Mouse (Mus musculus): ENCODE data around the gene Tspan11.

The Tspan11 gene

DNA sequence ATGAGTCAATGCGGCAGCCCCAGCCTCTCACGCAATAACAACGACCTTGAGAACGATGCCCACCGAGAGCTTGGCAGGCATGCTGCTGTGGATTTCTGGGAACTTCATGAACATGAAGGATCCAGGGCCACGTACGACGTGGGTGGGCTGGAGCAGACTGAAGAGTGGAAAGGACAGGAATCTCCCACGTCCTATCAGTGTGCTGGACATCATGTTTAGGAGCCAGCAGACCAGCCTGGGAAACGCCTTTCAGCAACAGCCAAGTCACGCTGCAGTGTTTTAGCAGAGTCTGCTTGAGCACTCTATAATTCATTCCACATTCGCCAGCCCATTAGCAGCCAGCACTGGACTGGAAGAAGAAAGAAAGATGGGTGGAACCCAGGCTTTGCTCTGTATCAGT lies 10.4 kb upstream of the Tspan11 start:
- peak; percentile 32 for DNase-seq (ENCODE audit: low spot score)

DNA sequence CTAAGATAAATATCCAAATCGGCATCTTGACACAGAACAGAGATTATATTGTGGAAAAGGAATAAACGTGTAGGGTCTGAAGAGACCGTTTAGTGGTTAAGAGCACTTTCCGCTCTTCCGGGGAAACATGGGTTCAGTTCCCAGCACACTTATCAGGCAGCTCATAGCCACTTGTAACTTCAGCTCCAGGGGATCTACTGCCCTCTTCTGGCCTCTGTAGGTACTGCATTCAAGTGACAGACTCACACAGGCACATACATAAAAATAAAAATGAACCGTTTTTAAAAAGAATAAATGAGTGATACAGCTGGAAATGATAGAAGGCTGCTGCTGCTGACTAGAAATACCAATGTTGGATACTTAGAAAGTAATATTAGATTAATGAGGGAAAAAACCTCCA lies 7.9 kb upstream of the Tspan11 start:
- DNase-seq (ENCODE audit: low spot score) = no peak

DNA sequence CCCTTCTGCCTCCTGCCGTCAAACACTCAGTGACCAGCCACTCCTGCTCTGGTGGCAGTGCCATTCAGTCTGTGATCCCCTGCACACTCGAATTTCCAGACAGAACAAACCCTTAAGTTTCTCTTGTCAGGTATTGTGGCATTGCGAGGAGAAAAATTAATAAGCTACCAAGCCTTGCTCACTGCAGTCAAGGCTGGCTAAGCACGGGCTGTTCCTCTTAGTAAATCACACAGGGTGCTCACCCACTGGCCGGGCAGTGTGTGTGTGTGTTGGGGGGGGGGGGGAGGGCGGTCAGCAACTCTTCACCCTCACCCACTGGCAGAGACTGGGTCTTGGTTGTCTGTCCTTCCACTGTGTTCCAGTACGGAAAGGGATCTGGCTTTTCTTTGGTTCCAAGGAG lies 473 bp upstream of the Tspan11 start:
- DNase-seq (ENCODE audit: low spot score) = no peak

DNA sequence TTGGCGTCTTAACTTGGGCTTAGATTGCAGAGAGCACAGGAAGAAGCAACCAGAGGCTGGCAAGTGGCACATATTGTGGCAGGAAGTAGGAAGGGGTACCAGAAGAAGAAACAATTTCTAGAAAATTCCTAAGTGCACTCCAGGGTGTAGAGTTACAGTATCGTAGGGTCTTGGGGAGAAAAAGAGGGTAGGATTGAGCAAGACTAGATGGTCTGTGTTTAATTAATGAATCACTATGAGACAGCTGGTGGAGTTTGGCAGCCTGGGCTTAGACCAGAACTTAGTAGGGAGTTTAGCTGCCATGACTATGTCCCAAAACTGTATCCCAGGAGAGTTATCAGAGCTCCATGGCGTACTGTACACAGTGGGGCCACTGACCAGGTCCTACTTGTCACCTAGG lies 1.2 kb downstream of the Tspan11 start:
- DNase-seq (ENCODE audit: low spot score) = no peak

DNA sequence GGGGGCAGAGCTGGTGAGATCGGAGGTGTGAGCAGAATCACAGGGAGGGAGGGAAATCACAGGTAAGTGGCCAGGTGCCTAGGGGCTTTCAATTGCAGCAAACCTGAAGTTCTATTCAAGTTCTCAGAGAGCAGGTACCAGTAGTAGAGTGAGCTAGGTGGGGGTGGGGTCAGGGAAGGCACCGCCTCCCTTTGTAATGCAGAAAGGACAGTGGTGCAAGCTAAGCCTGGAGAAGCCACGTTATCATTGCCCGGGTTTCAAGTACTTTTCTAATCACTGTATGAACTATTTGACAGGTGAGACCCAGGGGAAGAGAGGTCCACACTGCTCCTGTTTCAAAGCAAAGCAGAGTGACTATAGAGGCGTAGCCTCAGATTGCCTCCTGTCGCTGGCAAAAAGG lies 6.2 kb downstream of the Tspan11 start:
- DNase-seq (ENCODE audit: low spot score) = no peak

DNA sequence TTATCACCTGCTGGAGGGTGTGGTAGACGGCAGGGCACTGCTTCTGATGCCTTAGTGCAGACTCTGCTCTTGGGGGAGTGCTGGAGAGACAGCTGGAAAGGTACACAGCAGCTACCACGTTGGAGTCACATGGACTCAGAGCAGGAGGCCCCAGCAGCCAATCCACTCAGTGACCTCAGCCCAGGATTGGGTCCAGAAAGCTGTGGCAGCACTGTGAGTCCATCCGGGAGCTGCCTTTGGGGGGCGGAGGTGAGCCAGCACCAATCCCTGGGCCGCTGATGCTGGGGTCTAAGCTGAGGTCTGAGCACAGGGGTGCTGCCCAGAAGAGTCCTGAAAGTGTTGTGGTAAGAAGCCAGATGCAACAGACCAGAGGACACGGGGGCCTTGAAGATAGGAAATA lies 7.6 kb downstream of the Tspan11 start:
- no peak for DNase-seq (ENCODE audit: low spot score)

DNA sequence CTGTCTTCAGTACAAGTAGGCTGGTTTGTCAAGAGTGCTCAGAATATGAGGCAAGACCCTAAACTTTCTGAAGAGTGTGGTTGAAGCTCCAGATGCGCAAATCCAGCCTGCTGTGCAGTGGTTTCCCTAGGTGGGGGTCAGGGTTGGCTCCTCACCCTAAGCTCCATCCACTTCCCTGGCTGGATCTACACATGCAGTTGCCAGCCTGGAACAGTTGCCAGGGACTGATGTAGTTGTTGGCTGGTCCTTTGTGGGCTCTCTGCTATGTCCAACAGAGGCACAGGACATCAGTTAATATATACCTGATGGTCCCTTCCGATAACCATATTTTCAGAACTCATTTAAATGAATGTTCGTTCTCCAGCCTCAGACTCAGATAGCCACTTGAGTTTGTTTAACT lies 9.0 kb downstream of the Tspan11 start:
- no peak for DNase-seq (ENCODE audit: low spot score)

DNA sequence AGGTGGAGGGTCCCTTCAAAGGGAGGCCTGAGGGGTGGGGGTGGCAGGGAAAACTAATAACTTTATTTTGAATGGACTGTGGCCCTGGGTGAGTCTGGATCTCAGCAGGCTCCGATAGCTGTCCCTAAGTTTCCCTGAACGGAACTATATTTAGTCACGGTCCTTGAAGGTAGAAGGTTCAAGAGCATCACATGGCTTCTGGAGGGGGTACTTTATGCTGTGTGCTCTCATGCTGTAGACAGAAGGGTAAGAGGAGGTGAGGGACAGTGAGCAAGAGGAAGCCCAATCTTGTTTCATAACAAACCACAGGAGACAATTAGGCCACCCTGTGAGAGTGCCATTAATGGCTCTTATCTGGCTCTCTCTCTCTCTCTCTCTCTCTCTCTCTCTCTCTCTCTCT lies 10.0 kb downstream of the Tspan11 start:
- no peak for DNase-seq (ENCODE audit: low spot score)

DNA sequence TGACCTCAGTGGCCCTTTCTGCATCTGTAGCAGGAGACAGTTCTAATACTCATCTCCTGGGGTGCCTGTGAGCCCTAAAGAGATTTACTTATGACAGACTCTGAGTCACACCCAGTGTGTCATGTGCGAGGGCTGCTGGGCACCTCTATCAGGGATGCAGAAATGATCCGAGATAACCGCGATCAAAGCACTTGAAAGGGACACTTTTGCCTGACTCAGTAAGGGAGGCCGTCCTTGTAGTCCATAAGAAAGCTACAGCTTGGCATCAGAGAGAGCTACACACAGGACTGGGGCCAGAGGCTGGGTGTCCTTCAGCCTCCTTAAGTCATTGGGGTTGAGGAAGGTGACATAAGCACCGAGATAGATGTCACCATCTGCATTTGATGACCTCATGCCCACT lies 12.7 kb downstream of the Tspan11 start:
- no peak for DNase-seq (ENCODE audit: low spot score)

DNA sequence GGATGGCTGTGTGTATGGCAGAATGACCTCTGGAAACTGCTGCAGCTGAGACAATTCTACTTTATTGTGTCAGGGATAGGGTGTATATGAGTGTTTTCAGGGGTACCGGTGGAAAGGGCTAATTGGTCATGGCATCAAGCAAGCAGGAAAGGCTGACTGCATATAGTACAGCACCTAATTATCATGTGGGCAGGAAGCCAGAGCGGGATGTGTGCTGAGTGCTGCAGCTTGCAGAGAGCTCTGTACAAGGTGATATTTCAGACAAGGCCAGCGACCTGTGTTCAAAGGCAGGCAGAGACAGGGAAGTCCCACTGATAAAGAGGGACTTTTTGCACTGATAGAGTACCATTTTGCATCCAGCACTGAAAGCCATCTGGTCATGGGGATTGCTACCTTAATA lies 13.9 kb downstream of the Tspan11 start:
- no peak for DNase-seq (ENCODE audit: low spot score)

DNA sequence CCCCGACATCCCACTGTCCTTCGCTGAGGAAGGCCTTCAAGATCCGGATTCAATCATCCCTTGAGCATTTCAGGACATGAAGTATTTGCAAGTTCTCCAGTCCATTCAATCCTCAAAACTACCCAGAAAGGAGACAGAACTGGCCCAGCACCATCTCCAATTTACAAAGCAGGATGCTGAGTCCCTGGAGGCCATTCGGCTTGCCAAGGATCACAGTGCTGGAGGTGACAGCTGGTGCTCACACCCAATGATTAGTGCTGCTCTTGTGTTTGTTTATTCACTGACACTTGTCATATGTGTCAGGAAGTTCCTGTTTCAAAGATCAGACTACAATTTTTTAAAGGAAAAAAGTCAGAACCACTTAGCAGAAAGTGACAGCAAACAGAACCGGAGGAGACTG lies 14.3 kb downstream of the Tspan11 start:
- DNase-seq (ENCODE audit: low spot score) = no peak

DNA sequence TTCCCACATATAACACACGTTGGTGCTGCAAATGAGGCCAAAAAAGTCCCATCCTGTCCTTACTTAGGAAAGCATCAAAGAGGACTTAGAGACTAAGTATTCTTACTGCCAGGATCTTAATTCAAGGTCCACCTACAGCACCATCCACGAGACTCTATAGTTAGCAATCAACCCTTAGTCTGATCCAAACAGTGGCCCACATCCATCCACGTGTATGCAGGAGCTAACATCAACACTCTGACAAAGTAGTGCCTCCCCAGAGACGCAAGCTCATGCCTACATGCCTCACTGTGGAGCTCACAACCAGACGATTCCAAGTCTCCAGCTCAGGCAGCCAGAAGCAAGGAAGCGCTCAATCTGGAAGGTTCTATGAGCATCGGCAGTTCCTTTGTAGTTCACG lies 15.2 kb downstream of the Tspan11 start:
- no peak for DNase-seq (ENCODE audit: low spot score)

DNA sequence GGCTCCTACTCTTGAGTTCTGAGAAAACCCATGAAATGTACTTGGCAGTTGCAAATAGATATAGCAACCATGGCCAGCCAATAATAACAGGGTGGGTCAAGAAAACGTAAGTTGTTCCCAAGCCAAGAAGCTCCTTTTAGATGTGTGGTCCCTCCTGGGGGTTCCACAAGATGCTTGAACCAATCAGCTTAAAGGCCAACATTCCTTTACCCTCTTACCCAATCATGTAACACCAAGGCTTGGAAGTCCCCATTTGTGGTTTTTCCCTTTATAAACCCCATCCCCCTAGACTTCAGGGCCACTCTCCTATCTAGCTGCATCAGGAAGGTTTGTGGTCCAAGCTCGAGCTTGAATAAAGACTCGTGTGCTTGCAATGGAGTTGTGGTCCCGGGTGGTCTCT lies 23.2 kb downstream of the Tspan11 start:
- DNase-seq (ENCODE audit: low spot score) = no peak

DNA sequence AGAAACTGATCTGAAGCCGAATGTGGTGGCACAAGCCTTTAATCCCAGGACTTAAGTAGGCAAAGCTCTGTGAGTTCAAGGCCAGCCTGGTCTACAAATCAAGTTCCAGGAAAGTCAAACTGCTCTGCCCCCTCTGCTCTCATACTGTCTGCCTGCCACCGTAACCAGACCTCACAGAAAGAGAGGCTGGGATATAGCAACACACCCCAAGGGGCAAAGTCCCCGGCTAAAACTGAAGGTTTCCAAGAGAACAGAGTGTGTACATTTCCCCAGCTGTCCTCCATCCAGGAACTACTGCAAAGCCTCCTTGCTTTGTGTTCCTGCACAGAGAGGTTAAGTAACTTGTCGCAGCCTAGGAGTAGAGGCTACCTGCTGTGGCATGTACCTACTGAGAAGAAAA lies 24.3 kb downstream of the Tspan11 start:
- no peak for DNase-seq (ENCODE audit: low spot score)

DNA sequence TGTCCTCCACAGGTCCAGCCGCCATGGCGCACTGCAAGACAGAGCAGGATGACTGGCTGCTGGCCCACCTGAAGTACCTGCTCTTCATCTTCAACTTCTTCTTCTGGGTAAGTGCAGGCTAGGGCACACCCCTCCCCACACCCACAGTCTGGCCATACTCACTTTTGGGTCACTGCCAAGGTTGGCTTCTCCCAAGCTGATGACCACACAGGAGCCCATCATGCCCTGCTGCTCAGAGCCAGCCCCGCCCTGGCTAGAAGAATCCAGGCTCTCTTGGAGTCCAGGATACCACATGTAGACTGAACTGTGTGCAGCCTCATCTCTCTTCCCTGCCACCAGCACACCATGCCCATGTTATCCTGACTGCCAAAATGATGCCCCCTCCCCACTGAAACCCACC lies 25.5 kb downstream of the Tspan11 start:
- no peak for DNase-seq (ENCODE audit: low spot score)

DNA sequence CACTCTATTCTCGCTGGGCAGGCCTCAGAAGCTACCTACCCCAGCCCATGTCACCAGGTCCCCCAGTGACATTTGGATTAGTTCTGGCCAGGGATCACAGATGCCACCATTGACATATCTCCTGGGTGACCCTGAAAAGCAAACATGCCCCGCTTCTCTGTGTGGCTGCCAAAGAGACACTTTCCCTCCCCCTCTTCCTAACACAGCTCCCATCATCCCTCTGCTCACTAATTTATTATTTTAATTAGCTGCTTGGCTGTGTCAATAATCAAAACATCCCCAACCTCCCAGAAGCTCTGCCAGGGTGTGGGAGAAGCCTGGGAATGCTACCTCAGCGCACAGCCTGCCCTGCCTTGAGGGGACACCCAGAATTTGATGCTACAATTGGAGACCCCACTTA lies 29.6 kb downstream of the Tspan11 start:
- DNase-seq (ENCODE audit: low spot score) = no peak

DNA sequence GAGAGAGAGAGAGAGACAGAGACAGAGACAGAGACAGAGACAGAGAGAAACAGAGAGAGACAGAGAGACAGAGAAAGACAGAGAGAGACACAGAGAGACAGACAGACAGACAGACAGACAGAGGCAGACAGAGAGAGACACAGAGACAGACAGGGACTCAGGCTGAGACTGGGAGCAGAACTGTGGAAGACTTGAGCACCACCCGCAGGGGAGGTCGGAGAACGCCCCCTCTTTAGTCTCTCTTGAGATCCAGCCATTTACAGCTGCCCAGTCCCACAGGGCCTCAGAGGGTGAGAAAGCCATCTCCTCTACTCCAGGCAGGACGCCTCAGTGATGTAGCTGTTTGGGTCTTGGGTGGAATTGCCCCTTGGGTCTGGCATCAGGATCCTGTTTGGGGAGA lies 30.3 kb downstream of the Tspan11 start:
- no peak for DNase-seq (ENCODE audit: low spot score)

DNA sequence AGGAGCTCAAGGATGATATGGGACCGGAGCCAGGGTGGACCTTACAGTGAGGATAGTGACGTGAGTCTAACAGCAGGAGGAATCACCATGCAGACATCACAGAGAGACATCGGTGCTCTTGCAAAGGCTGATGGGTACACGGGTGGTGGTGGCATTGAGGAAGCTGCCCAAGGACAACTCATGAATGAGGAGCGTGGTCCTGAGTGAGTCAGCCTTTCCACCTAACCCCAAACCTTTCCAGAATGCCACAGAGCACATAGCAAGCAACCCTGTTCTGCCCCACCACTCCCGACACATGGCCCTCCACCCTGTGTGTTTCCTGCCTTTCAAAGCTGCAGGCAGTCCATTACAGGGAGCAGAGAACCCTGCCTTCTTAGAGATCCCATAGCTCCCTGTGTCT lies 32.1 kb downstream of the Tspan11 start:
- DNase-seq (ENCODE audit: low spot score) = no peak

DNA sequence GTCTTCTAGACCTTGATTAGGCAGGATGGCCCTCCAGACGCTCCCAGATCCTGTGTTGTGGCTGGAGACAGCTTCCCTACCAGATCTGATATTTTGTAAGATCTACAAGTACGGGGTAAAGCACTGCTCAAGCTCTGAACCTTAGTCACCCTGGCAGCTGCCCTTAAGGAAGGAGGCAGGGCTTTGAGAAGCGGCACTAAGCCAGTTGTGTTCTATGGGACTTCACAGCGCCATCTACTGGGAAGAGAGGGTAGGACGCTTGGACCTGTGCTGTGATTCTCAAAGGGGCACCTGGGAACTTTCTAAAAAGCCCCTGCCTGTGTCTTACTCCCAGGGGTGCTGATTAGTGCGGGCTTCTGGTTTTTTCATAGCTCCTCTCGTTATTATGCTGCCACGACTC lies 33.3 kb downstream of the Tspan11 start:
- peak; percentile 57 for DNase-seq (ENCODE audit: low spot score)

DNA sequence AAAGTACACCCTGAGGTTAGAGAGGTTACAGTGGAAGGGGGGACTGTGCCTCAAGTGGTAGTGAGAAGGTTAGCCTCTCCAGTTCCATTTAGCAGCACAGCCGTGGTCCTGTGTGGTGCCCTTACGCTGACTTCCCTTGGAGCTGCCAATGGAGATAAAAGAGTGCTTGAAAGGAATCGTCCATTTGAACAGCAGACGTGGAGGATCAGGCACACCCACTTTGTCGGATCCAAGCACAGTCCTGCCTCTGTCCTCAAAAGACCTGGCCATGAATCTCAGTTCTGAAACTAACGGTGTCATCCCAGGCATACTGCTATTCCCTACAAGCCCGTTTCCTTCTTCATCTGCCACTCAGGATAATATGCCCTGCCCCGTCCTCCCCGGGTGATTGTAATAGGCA lies 34.6 kb downstream of the Tspan11 start:
- no peak for DNase-seq (ENCODE audit: low spot score)

DNA sequence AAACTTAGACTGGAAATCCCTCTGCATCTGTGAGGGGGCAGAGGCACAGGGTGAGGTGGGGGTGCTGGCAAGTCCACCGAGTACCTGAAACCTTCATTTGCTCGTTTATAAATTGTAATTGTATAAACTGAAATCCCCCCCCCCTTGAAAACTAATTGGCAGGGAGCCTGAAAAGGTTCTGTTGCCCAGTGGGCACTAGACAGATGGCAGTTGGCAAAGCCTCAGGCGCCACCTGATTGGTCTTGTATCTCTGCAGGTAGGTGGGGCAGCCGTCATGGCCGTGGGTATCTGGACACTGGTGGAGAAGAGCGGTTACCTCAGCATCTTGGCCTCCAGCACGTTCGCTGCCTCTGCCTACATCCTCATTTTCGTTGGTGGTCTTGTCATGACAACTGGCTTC lies 35.9 kb downstream of the Tspan11 start:
- no peak for DNase-seq (ENCODE audit: low spot score)

DNA sequence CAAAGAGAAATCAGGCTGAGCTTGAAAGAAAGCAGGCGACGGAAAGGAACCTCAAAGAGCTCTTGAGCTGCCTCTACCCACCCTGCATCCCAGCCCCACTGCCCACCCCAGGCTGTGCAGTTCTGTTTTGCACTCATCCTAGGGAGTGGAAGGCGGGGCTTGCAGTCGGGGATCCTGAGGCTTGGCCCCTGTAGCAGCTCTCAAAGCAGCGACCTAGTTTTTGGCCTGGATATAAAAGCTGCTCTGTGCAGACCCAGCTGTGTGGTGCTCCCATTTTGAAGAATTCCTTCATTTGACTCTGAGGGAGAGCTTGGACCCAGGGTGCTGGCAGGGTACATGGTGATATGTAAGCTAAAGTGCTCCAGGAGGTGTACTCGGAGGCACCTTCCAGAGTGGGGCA lies 37.4 kb downstream of the Tspan11 start:
- no peak for DNase-seq (ENCODE audit: low spot score)

DNA sequence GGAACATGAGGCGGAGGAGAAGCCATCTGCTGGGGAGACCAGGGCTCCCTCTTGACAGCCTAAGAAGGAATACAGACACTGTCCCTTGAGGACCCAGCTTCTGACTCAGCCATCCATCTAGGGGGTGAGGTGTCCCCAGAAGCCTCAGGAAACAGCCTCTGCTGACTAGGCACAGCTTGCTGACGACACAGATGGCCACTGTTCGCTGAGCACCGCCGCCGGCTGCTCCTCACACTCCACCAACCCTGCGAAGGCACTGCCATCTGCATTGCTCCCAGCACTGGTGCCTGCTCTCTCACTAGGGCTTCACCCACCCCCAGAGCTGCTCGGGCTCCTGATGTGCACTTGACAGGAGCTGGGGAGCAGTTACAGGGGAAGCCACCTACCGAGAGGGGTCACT lies 38.5 kb downstream of the Tspan11 start:
- no peak for DNase-seq (ENCODE audit: low spot score)

DNA sequence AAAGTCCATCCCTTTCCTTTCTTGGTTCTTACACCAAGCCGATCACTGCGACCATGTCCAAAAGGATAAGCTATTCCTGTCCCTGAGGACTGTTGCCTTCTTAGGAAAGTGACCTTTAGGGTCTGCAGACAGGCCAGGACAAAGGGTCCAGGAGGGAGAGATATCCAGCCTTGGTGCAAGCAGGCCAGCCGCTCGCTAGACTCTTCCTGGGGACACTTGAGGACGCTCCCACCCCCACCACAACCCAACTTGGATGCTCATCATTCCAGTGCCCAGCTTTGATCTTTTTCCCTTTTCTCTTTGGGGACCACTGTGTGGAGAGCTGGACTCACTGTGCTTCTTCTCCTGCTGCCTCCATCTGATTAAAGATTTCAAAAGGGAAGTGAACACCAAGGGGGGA lies 41.3 kb downstream of the Tspan11 start:
- DNase-seq (ENCODE audit: low spot score) = no peak

DNA sequence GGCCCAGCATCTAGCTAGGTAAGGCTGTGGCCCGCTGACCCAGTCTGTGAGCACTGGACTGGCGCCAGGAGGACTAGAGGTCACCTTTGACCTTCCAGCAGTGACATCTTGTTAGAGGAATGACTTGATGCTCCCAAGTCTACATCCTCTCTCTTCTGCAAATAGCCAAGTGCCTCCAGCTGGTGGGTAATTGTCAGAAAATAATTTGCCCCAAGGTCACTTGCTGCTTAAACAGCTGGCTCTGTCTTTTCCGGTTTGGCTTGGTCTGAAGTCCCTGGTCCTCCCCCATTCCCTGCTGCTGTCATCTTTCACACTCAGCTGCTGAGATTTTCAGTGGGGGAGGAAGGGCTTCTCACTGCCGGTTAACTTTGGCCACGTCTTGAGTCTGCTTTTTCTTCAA lies 45.3 kb downstream of the Tspan11 start:
- no peak for DNase-seq (ENCODE audit: low spot score)

DNA sequence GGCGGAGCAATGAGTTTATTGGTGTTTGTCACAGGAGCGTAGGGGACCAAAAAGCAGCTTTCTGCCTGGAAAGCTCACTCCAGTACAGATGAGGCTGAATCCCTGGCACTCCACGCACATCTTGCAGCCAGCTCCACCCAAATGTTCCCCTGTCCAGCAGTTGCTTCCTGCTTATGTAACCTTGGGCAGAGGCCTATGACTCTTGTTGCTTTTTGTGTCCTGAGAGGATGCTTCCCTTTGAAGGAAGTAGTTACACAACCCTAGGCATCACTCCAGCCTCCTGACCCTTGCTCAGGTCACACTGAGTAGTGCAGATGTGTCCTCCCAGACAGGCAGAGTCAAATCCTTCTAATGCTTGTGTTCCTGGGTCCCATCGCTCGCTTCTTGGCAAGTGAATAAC lies 46.5 kb downstream of the Tspan11 start:
- DNase-seq (ENCODE audit: low spot score) = no peak

Measured in ovary, adult 18-20 months (tissue).